Mouse (Mus musculus) kidney, adult 2 months (tissue): ENCODE data around the gene Chrdl2.

ENCODE experiments used
- CTCF ChIP-seq: fragments of 200-500 bp; conservative IDR thresholded peaks from 2 replicates; pipeline ENCODE4 v1.5.1; 2011; ENCODE audit warnings: low read depth, mild to moderate bottlenecking, control low read depth, low read length, moderate library complexity, mixed read lengths; ENCODE audit not compliant: insufficient read depth, insufficient read length
- POLR2A ChIP-seq: fragments of 200-500 bp; IDR thresholded peaks from one replicate; pipeline ENCODE4 v1.6.1; 2011; ENCODE audit warnings: low read depth, low read length, control low read depth

- TF ChIP-seq POLR2A (no peak), CTCF (no peak)
These were observed 70.3 kb downstream of the Chrdl2 start for GRCm38 (mm10) chr7:100076296-100076695.
